Mouse (Mus musculus) right cerebral cortex, postnatal 14 days (tissue): ENCODE measurements at regions not wholly inside any gene's neighbourhood (a gene's known extent, or its start where the extent isn't known, plus 50 kb on each side); places are given as distances from the start of the nearest gene placed in this dataset.

Experiments used
- DNase-seq: peaks from one replicate; pipeline ENCODE4 v3.0.0; 2022

GRCm38 (mm10) chr3:65891594-65891993, 66.5 kb downstream of the Ccnl1 start:
- DNase-seq, result no peak

- no peak for DNase-seq
These were observed 66.9 kb downstream of the Ccnl1 start for GRCm38 (mm10) chr3:65891139-65891538.

DNA sequence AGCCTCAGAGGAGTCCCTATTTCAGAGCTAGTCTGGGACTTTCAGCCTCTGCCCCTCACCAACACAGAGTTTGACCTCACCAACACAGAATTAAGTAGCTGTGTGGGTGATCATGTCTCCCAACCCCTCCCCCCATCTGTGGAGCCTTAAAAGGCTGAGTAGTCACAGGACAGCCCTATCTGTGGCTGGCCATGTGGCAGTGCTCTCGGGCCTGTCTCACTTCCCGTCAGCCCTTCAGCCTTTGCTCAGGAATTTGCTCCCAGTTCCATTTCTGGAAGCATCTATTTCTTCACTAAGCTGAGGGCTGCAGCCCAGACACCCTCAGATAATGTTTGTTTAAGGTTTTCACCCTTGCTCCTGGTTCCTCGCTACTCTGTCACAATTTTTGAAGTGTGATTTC, 69.1 kb downstream of the Ccnl1 start:
- DNase-seq, result no peak

DNA sequence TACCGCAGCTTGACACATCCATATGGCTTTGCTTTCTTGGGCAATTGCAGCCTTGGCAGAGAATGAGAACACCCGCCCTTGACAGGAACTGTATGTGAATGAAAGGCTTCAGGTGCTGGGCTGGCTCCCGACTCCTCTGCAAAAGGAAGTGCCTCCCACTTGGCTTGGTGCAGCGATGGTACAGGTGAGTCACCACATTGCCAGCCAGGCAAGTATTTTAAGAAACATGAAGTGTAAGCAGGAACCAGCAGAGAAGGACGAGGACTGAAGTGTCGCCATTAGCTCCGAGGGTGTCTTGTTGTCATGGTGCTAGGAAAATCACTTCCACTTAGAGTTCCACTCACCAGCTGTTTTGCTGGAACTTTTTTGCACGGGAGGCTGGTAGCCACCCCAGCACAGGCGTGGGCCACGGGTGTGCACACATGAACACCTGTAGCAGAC, 73.5 kb downstream of the Ccnl1 start:
- peak; percentile 40 for DNase-seq

DNA sequence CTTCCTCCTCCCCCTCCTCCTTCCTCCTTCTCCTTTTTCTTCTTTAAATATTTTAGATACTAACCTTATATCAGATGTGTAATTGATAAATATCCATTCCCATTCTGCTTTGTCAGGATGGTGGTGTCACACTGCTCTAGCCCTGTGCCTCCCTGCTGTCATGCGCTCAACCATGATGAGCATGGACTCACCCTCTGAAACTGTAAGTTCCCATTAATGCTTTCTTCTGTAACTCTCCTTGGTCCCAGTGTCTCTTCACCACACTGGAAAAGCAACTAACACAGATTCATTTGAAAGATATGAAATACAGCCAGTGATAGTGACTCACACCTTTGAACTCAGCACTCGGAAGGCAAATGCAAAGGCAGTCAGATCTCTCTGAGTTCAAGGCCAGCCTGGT, 75.9 kb downstream of the Ccnl1 start:
- no peak for DNase-seq
